Mouse (Mus musculus) G1E (cell line): ENCODE data around the gene Acp4. TPM values are rescaled to one million over a fixed set of nuclear protein-coding genes. Genes with fewer than 3 reads are reported as not detected.
"Not testable (repeated sequence)": the region's sequence is repeated elsewhere in the genome, so short reads cannot be mapped to it uniquely, and the experiment has no call there.

Experiments
- ATAC-seq: 2 replicates; pipeline ENCODE4 v1.8.0; 2016; ENCODE audit warnings: mild to moderate bottlenecking; ENCODE audit not compliant: insufficient number of reproducible peaks, poor library complexity, low FRiP score, severe bottlenecking; ENCODE audit errors: extremely low read depth
- DNase-seq: peaks from one replicate; pipeline ENCODE4 v3.0.0; 2012; ENCODE audit warnings: low spot score
- H3K27me3 ChIP-seq: 2 replicates; pipeline ENCODE4 v1.6.1; 2012; ENCODE audit warnings: mild to moderate bottlenecking, low read length, inconsistent platforms; ENCODE audit not compliant: insufficient read depth
- H3K36me3 ChIP-seq: replicated peaks from 2 replicates; pipeline ENCODE3; 2012; ENCODE audit warnings: mild to moderate bottlenecking, inconsistent platforms
- H3K4me1 ChIP-seq: 2 replicates; pipeline ENCODE4 v1.6.1; 2012; ENCODE audit warnings: low read depth, low read length, inconsistent platforms, mixed read lengths; ENCODE audit not compliant: insufficient read depth
- H3K4me3 ChIP-seq: 2 replicates; pipeline ENCODE4 v1.5.1; 2012; ENCODE audit warnings: low read depth, mild to moderate bottlenecking, inconsistent platforms, low read length, moderate library complexity, mixed read lengths
- H3K9me3 ChIP-seq: replicated peaks from 2 replicates; pipeline ENCODE4 v1.6.1; 2012; ENCODE audit warnings: inconsistent platforms
- CTCF ChIP-seq: IDR thresholded peaks from 2 replicates; pipeline ENCODE4 v1.5.1; 2012; ENCODE audit warnings: low read depth, low read length, inconsistent platforms, mixed read lengths
- GATA1 ChIP-seq: IDR thresholded peaks from 2 replicates; pipeline ENCODE4 v1.6.1; 2012; ENCODE audit warnings: borderline replicate concordance, low read length, inconsistent platforms, mixed read lengths
- GATA2 ChIP-seq: IDR thresholded peaks from 2 replicates; pipeline ENCODE4 v1.6.1; 2012; ENCODE audit warnings: low read depth, low read length, inconsistent platforms, borderline replicate concordance
- POLR2AphosphoS5 ChIP-seq: IDR thresholded peaks from 2 replicates; pipeline ENCODE4 v1.6.1; 2012; ENCODE audit warnings: low read depth, low read length, inconsistent platforms; ENCODE audit not compliant: insufficient replicate concordance
- TAL1 ChIP-seq: conservative IDR thresholded peaks from 2 replicates; pipeline ENCODE4 v1.6.1; 2012; ENCODE audit warnings: low read depth, low read length, inconsistent platforms, mixed read lengths
- polyA plus RNA-seq: library from polyadenylated mRNA; stranded (reverse); fragments of >175 nt; gene quantifications from 2 replicates; pipeline ENCODE4 v1.2.3, GENCODE M21; 2012
- total RNA-seq, 2 experiments: library from RNA; stranded (forward) in 1 of 2; stranded (reverse) in 1 of 2; fragments of 200-1000 nt in 1 of 2; fragments of >200 nt in 1 of 2; fragmentation: Nextera tagmentation in 1 of 2; gene quantifications; 2 replicates each; pipeline ENCODE4 v1.2.3; 2014 to 2017

Acp4 gene
- total and polyA plus RNA-seq, 3 experiments, result not detected

- TF ChIP-seq GATA1 (no peak), GATA2 (no peak), CTCF (no peak), POLR2AphosphoS5 (no peak), TAL1 (no peak)
- DNase-seq, result no peak
- peaks cover 22% of the 10 kb centered on the region for H3K4me1 ChIP-seq
Measured at GRCm38 (mm10) chr7:44244080-44244479, 13.1 kb downstream of the Acp4 start.

GRCm38 (mm10) chr7:44241163-44241562, 16.0 kb downstream of the Acp4 start:
- TF ChIP-seq GATA1 (no peak), CTCF (no peak), GATA2 (no peak), TAL1 (no peak), POLR2AphosphoS5 (no peak)
- no peak overlapping the region for H3K4me3 ChIP-seq
- peaks cover 11% of the 10 kb centered on the region for H3K4me1 ChIP-seq
- no peak for ATAC-seq
- peaks cover 30% of the 10 kb centered on the region for H3K27me3 ChIP-seq
- DNase-seq, result no peak
- H3K9me3 ChIP-seq, result no peaks in the 10 kb centered on the region
- peaks cover 5% of the 10 kb centered on the region for H3K36me3 ChIP-seq

More at GRCm38 (mm10) chr7:44244080-44244479, 13.1 kb downstream of the Acp4 start:
- Histone ChIP-seq H3K36me3 (peaks cover 19% of the 10 kb centered on the region), H3K9me3 (no peaks in the 10 kb centered on the region), H3K4me3 (no peak overlapping the region), H3K27me3 (peaks cover 15% of the 10 kb centered on the region)
- no peak for ATAC-seq

GRCm38 (mm10) chr7:44240712-44241111, 16.5 kb downstream of the Acp4 start:
- TF ChIP-seq TAL1 (no peak), GATA2 (no peak), CTCF (no peak), GATA1 (no peak), POLR2AphosphoS5 (no peak)
- Histone ChIP-seq H3K4me3 (no peak overlapping the region), H3K36me3 (peaks cover 5% of the 10 kb centered on the region), H3K9me3 (no peaks in the 10 kb centered on the region), H3K4me1 (peaks cover 11% of the 10 kb centered on the region), H3K27me3 (peaks cover 34% of the 10 kb centered on the region)
- ATAC-seq, result no peak
- no peak for DNase-seq

- Histone ChIP-seq H3K4me1 (peaks cover 3% of the 10 kb centered on the region), H3K36me3 (peaks cover 3% of the 10 kb centered on the region), H3K4me3 (no peak overlapping the region), H3K27me3 (peaks cover 37% of the 10 kb centered on the region), H3K9me3 (no peaks in the 10 kb centered on the region)
- ATAC-seq (no peak), DNase-seq (no peak)
- TF ChIP-seq GATA2 (no peak), GATA1 (no peak), TAL1 (no peak), CTCF (no peak), POLR2AphosphoS5 (no peak)
Measured at GRCm38 (mm10) chr7:44239913-44240312, 17.3 kb downstream of the Acp4 start.

GRCm38 (mm10) chr7:44235909-44236308, 21.3 kb downstream of the Acp4 start, which contains the start of gene Gm36864:
Gm36864 (plus strand) TSS chr7:44236177.
- H3K27me3 ChIP-seq, result peaks cover 42% of the 10 kb centered on the region
- no peaks in the 10 kb centered on the region for H3K36me3 ChIP-seq
- no peak within 1 kb of the TSS for H3K4me3 ChIP-seq
- H3K4me1 ChIP-seq, result peaks cover 2% of the 10 kb centered on the region; the same call in 1 of the 2 replicates
- DNase-seq (no peak), ATAC-seq (no peak)
- TF ChIP-seq GATA2, result no peak
- TF ChIP-seq CTCF, result no peak
- no peak for TF ChIP-seq GATA1
- TF ChIP-seq POLR2AphosphoS5, result no peak
- TF ChIP-seq TAL1, result no peak
- no peaks in the 10 kb centered on the region for H3K9me3 ChIP-seq

- no peak for TF ChIP-seq CTCF
- TF ChIP-seq GATA1, result no peak
- TF ChIP-seq POLR2AphosphoS5, result no peak
- TF ChIP-seq GATA2, result no peak
- no peak for TF ChIP-seq TAL1
- H3K36me3 ChIP-seq, result no peaks in the 10 kb centered on the region
- H3K27me3 ChIP-seq, result peaks cover 24% of the 10 kb centered on the region
- no peaks in the 10 kb centered on the region for H3K9me3 ChIP-seq
- DNase-seq, result no peak
- no peaks in the 10 kb centered on the region for H3K4me1 ChIP-seq
- no peak for ATAC-seq
- H3K4me3 ChIP-seq, result no peak within 1 kb of the TSS
Measured at GRCm38 (mm10) chr7:44225076-44225475, 32.1 kb downstream of the Acp4 start, which contains the start of gene Klk1. Klk1 (plus strand) TSS chr7:44225360.

- DNase-seq, result not testable (repeated sequence)
Measured at GRCm38 (mm10) chr7:44222335-44222734, 34.8 kb downstream of the Acp4 start.

GRCm38 (mm10) chr7:44221601-44222000, 35.6 kb downstream of the Acp4 start:
- ATAC-seq, H3K9me3 ChIP-seq, DNase-seq, H3K36me3 ChIP-seq, H3K4me1 ChIP-seq, H3K4me3 ChIP-seq: not testable (repeated sequence)
- peaks cover 13% of the 10 kb centered on the region; the same call in 1 of the 2 replicates for H3K27me3 ChIP-seq

More at GRCm38 (mm10) chr7:44222335-44222734, 34.8 kb downstream of the Acp4 start:
- ATAC-seq, H3K9me3 ChIP-seq, H3K36me3 ChIP-seq, H3K4me1 ChIP-seq, H3K4me3 ChIP-seq: not testable (repeated sequence)
- peaks cover 19% of the 10 kb centered on the region; the same call in 1 of the 2 replicates for H3K27me3 ChIP-seq
